Mouse (Mus musculus) megakaryocyte-erythroid progenitor cell, adult 5-6 weeks (primary cell): ENCODE data around the gene Sdccag8. TPM values are rescaled to one million over a fixed set of nuclear protein-coding genes. Genes with fewer than 3 reads are reported as not detected.

Source experiments
- ATAC-seq: replicated peaks from 2 replicates; pipeline ENCODE4 v1.8.0; 2016; ENCODE audit warnings: mild to moderate bottlenecking, inconsistent platforms; ENCODE audit not compliant: severe bottlenecking, poor library complexity, low FRiP score, low TSS enrichment
- total RNA-seq, 2 experiments: library from RNA; stranded (forward) in 1 of 2; stranded (reverse) in 1 of 2; fragments of 200-1000, 215-1000 nt in 1 of 2; fragments of >200 nt in 1 of 2; fragmentation: Nextera tagmentation in 1 of 2; gene quantifications; 2 replicates each; pipeline ENCODE4 v1.2.3; 2014 to 2017

Sdccag8 gene
- total RNA-seq, 2 experiments from 2014 or later = 4.9 to 11.3 TPM

DNA sequence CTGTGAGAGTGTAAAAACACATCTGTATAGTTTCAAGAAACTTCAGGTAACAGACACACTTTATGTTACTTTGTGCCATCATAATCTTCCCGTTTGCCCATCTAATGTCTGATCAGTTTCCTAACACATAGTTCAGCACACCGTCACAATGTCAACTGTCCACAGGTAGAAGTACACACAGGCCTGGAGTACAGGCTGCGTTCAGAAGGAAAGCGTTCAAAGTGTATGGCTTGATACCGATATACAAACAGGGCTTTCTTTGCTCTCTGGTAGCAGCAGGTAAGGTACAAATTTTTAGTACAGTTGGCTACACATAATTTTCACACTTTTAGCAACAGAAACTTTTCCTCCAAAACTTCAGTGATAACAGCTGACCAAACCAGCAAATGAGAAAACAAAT, 205.2 kb downstream of the Sdccag8 start:
- no peak for ATAC-seq

GRCm38 (mm10) chr1:177022751-177023150, 208.3 kb downstream of the Sdccag8 start:
- ATAC-seq = no peak

GRCm38 (mm10) chr1:177027706-177028105, 213.2 kb downstream of the Sdccag8 start:
- ATAC-seq = no peak

GRCm38 (mm10) chr1:177029032-177029431, 214.6 kb downstream of the Sdccag8 start:
- no peak for ATAC-seq

GRCm38 (mm10) chr1:177030669-177031068, 216.2 kb downstream of the Sdccag8 start:
- no peak for ATAC-seq

DNA sequence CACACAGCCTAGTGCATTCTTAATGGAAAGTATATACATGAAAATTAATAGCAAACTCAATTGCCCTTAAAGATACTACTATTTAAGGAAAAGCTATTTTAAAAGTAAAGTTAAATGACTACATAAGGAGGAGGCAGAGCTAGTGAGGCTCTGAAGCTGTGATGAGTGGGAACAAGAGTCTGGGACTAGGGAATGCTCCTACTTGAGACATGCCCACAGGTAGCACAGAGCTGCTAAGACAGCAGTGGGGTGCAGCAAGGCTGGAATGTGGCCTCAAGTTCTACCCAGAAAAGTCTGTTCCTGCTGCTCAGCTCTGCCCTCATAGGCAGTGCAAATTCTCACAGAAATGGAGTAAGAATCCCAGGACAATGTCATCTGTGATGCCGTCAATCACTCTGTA, 216.7 kb downstream of the Sdccag8 start:
- no peak for ATAC-seq

DNA sequence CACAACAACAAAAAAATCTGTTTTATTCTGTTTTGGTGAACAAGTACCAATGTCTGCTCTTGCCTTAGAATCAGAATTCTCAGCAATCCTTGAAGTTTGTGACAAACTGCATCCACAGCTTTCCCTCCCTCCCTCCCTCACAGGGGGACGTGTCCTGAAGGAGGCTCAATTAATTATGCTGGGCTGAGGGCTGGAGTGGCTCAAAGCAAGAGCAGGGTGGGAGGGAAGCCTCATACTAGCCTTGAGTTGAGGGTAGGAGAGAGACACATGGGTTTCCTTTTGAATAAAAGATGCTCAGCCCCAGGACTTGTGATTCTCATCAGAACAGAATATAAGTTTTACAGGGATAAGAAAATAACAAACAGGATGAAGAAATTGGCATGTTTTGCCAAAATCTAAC, 217.8 kb downstream of the Sdccag8 start:
- no peak for ATAC-seq

GRCm38 (mm10) chr1:177035460-177035859, 221.0 kb downstream of the Sdccag8 start:
- ATAC-seq = no peak

DNA sequence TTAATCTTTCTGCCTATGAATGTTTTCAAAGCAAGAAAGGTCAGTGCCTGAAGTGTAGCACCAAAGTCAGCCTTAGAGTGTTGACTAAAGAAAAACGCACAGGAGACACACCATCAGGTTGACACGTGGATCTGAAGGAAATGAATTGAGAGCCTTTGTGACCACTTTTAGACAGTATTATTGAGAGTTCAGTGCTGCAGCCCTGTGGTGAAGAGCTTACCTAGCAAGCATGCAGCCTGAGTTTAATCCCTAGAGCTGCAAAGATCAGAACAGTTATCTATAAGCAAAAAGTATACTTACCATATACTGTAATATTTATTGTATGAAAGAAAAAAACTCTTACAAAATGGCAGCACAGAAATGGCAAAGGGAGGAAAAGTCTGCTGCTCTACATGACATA, 223.9 kb downstream of the Sdccag8 start:
- ATAC-seq = no peak

GRCm38 (mm10) chr1:177039093-177039674, 224.7 kb downstream of the Sdccag8 start:
- no peak for ATAC-seq

DNA sequence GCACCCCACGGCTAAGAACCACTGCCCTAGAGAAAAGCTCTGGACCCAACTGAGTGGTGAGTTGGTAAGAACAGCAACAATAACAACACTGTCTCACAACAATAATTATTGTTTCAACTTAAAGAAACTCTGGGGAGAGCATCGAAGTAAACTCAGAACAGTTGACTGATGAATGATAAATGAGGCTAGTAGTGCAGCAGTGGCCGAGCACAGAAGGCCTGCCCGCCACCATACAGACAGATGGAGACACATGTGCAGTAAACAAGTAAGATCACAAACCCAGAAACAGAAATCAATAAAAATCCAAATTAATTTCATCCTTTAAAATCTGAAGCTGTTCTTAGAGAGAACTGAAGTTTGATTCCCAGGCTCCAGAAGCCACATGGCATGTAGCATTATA, 225.6 kb downstream of the Sdccag8 start:
- 0 out of 2 replicates have a peak, but pooled peaks have one; percentile 53 for ATAC-seq

DNA sequence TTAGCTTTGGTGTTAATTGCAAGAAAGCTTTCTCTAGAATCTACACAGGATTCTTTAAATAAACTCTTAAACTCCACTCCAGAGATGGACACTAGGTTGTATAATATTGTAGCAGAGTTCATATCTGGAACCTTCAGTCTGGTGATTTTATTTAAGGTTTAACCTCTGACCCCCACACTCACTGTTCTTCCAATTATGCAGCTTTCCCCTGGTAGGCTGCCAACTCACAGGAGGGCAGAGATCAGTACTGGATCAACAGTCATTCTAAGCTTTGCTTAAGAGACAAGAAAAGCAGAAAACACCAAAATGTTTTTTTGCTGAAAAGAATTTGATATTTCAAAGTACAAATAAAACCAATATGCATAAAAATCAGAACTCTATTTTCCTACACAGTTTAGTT, 231.4 kb downstream of the Sdccag8 start:
- no peak for ATAC-seq

GRCm38 (mm10) chr1:177046963-177047362, 232.5 kb downstream of the Sdccag8 start:
- no peak for ATAC-seq

DNA sequence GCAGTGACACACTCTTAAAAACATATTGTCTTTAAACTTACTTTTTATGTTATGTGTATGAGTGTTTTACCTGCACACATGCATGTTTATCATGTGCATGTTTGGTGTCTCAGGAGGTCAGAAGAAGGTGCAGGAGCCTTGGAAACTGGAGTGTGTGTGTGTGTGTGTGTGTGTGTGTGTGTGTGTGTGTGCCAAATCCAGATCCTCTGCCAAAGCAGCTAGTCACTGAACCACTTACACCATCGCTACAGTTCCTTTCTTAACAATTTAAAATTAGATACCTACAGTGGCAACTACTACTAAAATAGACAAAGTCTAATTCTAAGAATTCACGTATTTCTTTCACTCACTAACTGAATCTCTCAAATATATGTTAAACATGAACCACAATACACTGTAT, 234.3 kb downstream of the Sdccag8 start:
- no peak for ATAC-seq

DNA sequence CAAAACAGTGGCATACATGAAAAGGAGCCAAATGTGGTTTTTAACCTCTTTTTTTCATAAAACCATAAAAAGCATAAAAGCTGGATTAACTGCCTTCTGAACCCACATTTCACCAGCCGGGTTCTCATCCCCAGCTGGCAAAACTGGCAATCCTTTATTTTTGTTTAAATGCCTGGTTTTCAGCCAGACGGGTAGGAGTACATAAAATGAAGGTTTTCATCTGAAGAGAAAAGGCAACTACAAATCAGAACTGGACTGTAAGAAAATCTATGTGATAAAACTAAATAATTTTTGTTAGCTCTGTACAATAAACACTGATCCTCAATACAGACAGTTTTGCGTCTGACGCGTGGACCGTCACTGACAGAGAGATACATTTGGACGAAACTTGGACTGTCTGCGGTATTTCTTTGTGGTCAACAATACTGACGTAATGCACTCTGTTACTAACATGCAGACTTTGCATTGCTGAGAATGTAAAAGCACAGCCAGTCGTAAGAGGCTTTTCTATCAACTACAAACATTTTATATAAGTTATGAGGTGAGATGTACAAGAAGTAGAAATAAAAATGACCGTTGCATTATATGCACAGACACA, 237.0 kb downstream of the Sdccag8 start:
- ATAC-seq = no peak

GRCm38 (mm10) chr1:177054891-177055290, 240.4 kb downstream of the Sdccag8 start:
- ATAC-seq = no peak

DNA sequence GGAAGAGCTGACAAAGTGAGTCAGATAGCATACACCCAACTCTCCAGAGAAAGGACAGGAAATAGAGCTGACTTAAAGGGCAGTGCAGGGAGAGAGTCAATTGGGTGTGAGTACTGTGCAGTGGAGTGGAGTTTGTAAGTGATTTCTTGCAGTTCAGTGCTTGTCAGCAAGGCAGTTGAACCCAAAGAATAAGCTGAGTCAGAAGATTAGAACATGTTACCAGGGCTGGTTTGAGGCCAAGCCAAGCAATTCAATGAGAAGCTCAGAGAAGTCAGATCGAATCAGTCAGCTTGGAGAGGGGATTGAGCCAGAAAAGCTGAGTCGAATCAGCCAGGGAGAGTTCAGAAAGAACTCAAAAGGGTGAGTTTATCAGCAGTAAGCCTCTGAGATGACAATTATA, 247.3 kb downstream of the Sdccag8 start:
- ATAC-seq = no peak

- ATAC-seq = no peak
Measured at GRCm38 (mm10) chr1:177065732-177066131, 251.3 kb downstream of the Sdccag8 start.

GRCm38 (mm10) chr1:177067123-177067646, 252.7 kb downstream of the Sdccag8 start:
- ATAC-seq = no peak

DNA sequence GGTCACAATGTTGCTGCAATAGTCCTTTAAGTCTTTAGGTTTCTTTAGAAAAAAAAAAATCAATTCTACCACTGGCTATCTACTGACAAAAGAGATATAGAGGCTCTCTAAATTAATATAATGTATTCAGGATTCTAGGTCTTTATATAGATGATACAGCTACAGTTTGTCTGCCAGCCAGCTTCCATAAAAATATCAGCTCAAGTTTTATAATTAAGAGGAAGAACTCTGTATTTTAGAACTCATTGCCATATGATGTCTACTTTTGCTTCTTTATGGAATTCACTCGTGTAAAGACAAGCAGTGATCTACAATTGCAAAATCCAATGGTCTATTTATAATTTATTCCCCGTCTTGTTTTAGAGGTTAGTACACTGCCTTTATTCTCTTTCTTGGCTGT, 254.7 kb downstream of the Sdccag8 start:
- no peak for ATAC-seq
